Mouse (Mus musculus) erythroblast, embryonic 14.5 days (primary cell): Measurements from ENCODE around the gene Asb16.

Source experiments
- GATA1 ChIP-seq: IDR thresholded peaks from 2 replicates; pipeline ENCODE4 v1.6.1; 2012; ENCODE audit warnings: low read length, inconsistent platforms, mixed read lengths
- TAL1 ChIP-seq: IDR thresholded peaks from 3 replicates; pipeline ENCODE4 v1.6.1; 2012; ENCODE audit warnings: low read length, inconsistent platforms, mixed read lengths

DNA sequence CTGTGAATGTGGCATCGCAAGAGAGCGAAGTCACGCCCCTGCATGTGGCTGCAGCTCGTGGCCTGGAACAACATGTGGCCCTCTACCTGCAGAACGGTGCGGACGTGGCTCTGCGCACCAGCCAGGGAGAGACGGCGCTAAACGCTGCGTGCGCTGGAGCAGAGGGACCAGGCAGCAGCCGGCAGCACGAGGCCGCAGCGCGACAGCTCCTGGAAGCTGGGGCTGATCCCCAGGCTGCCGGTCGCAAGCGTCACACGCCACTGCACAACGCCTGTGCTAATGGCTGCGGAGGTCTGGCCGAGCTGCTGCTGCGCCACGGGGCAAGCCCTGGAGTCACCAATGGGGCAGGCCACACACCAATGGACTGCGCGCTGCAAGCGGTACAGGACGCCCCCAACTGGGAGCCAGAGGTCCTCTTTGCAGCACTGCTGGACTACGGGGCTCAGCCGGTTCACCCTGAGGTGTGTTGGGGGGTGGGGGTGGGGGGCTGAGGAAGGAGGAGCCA, 7.9 kb downstream of the Asb16 start:
- TF ChIP-seq TAL1 (no peak), GATA1 (no peak)
